Mouse (Mus musculus): ENCODE results near the gene Dlx2.

DNA sequence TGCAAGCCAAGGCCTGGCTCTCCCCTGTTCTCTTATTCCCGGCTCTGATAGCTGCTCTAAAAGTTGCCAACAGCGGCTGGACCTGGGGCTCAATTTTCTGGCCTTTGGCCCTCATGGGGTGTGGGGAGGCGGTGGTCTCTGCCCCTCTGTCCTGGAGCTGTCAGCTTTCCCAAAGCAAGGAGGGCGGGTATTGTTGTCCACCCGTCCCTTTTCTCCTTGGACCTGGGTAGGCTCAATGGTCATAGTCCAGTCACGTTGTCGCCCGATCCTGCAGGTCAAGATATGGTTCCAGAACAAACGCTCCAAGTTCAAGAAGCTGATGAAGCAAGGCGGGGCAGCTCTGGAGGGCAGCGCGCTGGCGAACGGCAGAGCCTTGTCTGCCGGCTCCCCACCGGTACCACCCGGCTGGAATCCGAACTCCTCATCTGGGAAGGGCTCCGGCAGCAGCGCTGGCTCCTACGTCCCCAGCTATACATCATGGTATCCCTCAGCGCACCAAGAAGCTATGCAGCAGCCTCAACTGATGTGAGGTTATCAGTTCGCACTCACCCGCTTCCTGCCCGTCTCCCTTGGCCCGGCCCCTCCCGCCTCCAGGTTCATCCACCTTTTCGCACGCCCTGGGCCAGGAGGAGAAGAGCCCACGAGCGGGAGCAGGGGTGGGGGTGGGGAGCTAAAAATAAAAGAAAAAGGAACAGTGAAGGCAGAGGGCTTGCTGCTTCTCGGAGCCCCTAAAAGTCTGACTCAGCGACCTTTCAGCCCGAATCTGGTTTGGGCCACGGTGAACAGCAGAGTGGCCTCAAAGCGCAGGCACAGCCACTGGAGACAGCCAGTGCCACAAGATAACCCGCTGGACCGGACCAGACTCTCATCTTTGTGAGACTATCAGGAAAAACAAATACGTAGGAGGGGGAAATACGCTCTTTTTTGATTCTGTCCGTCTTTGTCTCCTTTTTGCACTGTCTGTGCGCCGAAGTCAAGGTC is 14.3 kb downstream of the Dlx2 start:
- no peak for TF ChIP-seq POLR2A (IDR thresholded peaks at IDR 0.05; ENCODE audit: borderline replicate concordance, control insufficient read depth, low read depth, low read length)
- no peak for TF ChIP-seq CTCF (IDR thresholded peaks at IDR 0.05; ENCODE audit: control insufficient read depth, insufficient read depth, low read length)
